Mouse (Mus musculus): ENCODE results near the gene Myadml2. TPM values are rescaled to one million over a fixed set of nuclear protein-coding genes. Genes with fewer than 3 reads are reported as not detected.

Myadml2 gene
- polyA plus RNA-seq, 1 experiment from 2014 or later = 13.0 TPM

DNA sequence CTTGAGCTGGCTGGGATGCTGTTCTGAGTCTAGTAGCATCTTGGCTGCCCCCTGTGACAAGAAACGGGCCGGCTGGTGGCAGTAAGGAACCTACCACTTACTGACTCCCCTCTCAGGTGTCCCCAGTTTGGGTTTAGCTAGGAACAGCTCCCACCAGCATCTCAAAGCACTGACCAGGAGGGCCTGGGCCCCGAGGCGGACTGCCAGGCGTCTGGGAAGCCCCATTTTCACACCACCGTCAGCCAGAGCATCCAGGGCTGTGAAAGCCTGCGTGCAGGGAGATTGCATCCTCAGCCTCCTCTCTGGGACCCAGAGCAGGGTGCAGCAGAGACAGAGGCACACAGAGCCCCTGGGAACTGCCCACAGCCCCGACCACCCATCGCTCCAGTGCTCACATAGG, 6.7 kb downstream of the Myadml2 start:
- Histone ChIP-seq H3K4me2 (no peak overlapping the region), H3K36me3 (no peaks in the 10 kb centered on the region), H3K4me3 (no peak overlapping the region), H3K9ac (no peak overlapping the region), H3K9me3 (no peaks in the 10 kb centered on the region), H3K27ac (replicated peaks) (no peak overlapping the region), H3K27me3 (replicated peaks) (peaks cover 18% of the 10 kb centered on the region), H3K4me1 (peaks cover 13% of the 10 kb centered on the region)
- no peak for ATAC-seq (ENCODE audit: extremely low read depth, insufficient number of reproducible peaks, low FRiP score, low TSS enrichment)
- WGBS = 62% methylated on average over 9 of the region's 9 CpGs

DNA sequence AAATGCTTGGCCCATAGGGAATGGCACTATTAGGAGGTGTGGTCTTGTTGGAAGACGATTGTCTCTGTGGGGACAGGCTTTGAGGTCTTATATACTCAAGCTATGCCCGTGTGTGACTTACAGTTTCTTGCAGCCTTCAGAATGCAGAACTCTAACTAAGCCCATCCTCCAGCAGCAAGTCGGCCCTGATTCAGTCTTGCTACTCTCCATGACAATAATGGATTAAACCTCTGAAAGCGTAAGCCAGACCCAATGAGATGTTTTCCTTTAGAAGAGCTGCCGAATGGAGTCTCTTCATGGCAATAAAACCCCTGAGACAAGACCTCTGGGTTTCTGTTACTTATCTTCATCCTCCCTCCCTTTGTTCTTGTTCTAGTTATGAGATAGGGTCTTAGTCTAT, 13.1 kb downstream of the Myadml2 start:
- Histone ChIP-seq H3K27ac (replicated peaks) (no peak overlapping the region), H3K4me2 (peak overlapping the region; percentile 76; the same call in 1 of the 2 replicates), H3K4me1 (peaks cover 33% of the 10 kb centered on the region), H3K27me3 (replicated peaks) (no peaks in the 10 kb centered on the region), H3K4me3 (peak overlapping the region; percentile 93), H3K9ac (no peak overlapping the region), H3K36me3 (no peaks in the 10 kb centered on the region), H3K9me3 (no peaks in the 10 kb centered on the region)
- no peak for ATAC-seq (ENCODE audit: extremely low read depth, insufficient number of reproducible peaks, low FRiP score, low TSS enrichment)
- WGBS = 82% methylated on average over 5 of the region's 5 CpGs

DNA sequence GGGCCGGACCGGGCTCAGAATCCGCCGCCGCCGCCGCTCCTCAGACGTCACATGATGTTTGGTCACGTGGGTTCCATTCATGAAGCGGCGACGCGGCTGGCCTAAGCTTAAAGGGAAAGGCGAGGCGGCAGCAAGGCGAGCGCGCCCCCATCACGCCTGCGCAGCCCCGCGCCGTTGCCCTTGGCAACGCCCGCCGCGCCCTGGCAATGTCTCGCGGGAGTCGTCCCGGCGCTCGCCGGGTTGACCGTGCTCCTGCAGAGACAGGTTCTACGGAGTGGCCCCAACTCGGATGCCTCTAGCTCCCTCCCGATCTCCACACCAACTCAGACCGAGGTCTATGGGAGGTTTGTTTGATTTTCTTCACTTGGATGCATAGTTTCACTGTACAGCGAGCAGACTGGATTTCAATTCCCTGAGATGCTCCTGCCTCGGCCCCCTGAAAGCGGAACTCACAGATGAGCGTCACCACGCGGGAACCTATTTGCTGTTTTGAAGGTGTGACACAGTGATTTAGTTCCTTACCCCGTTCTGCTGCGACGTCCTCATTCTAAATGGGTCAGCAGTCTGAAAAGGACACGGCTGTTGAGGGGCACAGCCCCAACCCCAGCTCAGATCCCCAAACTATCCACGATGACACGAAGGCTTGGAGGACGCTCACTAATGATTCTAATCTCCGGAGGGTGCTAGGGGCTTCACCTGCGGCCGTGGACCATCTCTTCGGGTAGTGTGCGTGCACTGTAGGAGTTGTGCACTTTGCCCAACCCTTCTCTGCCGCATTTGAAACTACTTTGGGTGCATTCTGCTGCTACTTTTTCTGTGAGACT, 14.2 kb downstream of the Myadml2 start, which contains the start of gene Mafg:
Mafg (minus strand) TSS at position 81 of the 824 bp plus-strand sequence.
- WGBS = 10% methylated on average over 58 of the region's 58 CpGs
- H3K4me3 ChIP-seq = peak within 1 kb of the TSS; percentile 93
- no peaks in the 10 kb centered on the region for H3K9me3 ChIP-seq
- peak; percentile 82 for ATAC-seq (ENCODE audit: extremely low read depth, insufficient number of reproducible peaks, low FRiP score, low TSS enrichment)
- peak within 1 kb of the TSS; percentile 76 for H3K4me2 ChIP-seq
- H3K4me1 ChIP-seq = peaks cover 44% of the 10 kb centered on the region
- no peaks in the 10 kb centered on the region for H3K27me3 ChIP-seq (replicated peaks)
- H3K36me3 ChIP-seq = peaks cover 10% of the 10 kb centered on the region
- H3K9ac ChIP-seq = peak within 1 kb of the TSS; percentile 97
- peak within 1 kb of the TSS; percentile 91 for H3K27ac ChIP-seq (replicated peaks)

DNA sequence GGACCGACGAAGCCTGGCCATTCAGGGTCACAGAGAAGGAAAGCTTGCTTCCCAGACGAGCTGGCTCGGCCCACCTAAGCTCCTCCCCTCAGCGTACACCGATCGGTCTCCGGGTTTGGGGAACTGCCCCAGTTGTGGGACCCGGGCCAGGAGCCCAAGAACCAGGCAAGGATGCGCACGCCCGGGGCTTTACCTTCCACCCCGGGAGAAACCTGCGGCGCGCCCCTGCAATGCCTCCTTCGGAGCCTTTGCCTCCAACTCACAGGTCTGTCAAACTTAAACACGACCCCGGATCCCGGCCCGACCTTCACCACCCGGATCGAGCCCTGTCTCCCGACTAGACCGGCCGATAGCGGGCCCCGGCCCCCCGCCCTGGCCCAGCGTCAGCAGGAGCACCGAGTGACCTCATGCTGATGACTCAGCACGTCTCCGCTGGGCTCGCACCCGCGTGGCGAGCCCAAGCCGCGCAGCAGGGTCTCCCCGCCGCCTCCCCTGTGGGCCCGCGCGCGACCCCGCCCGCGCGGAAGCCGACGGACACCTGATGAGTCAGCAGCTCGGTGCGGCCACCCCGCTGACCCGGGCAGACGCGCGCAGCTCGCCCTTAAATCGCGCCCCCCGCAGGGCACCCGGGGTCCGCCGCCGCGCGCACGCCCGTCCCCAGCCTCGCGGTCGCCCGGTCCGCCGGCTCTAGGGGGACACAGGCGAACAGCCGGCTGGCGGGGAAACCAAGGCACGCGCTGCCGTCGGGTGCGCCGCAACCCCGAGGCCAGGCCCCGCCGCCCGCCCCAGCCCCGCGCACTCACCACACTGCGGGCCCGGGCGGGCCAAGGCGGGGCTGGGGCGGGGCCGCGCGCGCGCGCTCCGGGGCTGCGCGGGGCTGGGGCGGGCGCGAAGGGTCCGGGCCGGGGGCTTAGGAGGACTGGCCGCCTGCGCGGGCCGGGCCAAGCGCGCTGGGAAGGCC, 15.1 kb downstream of the Myadml2 start:
- peak overlapping the region; percentile 76 for H3K4me2 ChIP-seq
- peak overlapping the region; percentile 93 for H3K4me3 ChIP-seq
- peaks cover 44% of the 10 kb centered on the region for H3K4me1 ChIP-seq
- under 1% methylated on average over 91 of the region's 116 CpGs for WGBS
- no peaks in the 10 kb centered on the region for H3K27me3 ChIP-seq (replicated peaks)
- peaks cover 16% of the 10 kb centered on the region for H3K36me3 ChIP-seq
- peak; percentile 67 for ATAC-seq (ENCODE audit: extremely low read depth, insufficient number of reproducible peaks, low FRiP score, low TSS enrichment)
- H3K9ac ChIP-seq = peak overlapping the region; percentile 97
- no peaks in the 10 kb centered on the region for H3K9me3 ChIP-seq
- peak overlapping the region; percentile 91 for H3K27ac ChIP-seq (replicated peaks)

DNA sequence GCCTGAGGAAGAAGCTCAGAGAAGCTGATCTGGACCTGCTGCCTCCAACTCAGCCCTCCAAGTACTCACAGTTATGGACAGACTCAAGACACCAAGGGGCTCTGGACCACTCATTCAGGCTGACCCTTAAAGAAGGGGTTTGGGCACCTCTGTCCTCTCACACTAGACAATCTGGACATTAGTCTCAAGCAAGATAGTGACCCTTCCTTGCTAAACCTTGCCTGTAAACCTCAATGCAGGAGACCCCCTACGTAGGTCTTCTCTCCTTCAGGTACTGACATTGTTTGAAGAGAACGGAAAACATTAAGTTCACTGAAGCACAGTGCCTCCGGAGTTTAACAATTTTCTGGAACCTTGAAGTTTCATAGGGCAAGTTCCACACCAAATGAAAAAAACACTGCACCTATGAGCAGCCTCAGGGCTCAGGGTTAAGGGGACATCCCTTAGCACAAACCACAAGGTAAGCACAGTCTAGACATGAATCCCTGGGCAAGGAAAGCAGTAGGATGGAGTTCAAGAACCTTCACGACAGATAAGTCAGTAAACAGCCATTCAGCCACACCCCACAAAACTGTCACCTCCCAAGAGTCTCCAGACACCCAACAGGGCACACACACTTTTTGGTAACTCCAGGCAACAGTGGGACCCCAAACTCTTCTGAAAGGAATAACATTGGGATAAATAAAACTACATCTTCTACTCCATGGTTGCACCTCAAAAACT, 16.1 kb downstream of the Myadml2 start:
- Histone ChIP-seq H3K9ac (peak overlapping the region; percentile 97), H3K4me1 (peaks cover 44% of the 10 kb centered on the region), H3K36me3 (peaks cover 26% of the 10 kb centered on the region), H3K27ac (replicated peaks) (peak overlapping the region; percentile 91), H3K4me3 (peak overlapping the region; percentile 93), H3K27me3 (replicated peaks) (no peaks in the 10 kb centered on the region), H3K9me3 (no peaks in the 10 kb centered on the region), H3K4me2 (peak overlapping the region; percentile 76)
- WGBS = 54% methylated on average over 4 of the region's 4 CpGs
- ATAC-seq (ENCODE audit: extremely low read depth, insufficient number of reproducible peaks, low FRiP score, low TSS enrichment) = no peak

DNA sequence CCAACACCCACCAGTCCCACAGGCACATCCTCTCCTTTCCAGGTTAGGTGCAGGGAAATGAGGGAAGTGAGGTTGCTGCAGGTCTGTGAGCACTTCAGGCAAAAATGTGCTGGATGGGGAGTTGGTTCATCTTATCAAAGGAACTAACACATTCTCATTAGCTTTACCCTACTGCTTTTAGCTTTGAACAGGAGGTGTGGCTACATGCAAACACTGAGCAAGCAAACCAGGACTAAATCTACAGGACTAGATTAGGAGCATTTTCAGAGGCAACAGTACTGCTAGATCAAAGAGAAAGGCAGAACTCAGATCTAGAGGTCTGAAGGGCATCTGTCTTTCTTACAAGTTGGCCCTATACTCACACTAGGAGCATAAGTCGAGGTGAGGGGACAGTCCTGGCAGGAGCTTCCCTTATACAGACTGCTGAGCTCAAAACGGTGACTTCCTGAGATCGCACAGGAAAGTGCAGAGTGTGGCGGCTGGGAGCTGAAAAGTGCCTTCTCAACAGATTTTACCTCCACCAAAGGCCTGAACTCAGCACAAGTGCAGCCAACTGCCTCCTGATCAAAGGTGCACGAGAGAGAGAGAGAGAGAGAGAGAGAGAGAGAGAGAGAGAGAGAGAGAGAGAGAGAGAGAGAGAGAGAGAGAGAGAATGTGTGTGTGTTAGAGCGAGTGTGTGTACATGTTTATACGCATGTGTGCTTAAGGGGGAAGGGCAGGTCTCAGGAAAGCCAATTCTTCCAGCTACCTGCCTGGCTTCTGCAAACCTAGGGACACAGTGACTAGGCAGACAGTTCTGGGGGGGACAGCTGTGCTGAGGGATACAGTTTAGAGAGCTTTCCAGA, 16.9 kb downstream of the Myadml2 start:
- peak overlapping the region; percentile 76 for H3K4me2 ChIP-seq
- WGBS = 30% methylated on average over 7 of the region's 7 CpGs
- H3K27me3 ChIP-seq (replicated peaks) = no peaks in the 10 kb centered on the region
- peaks cover 30% of the 10 kb centered on the region for H3K36me3 ChIP-seq
- H3K9me3 ChIP-seq = no peaks in the 10 kb centered on the region
- peak overlapping the region; percentile 97 for H3K9ac ChIP-seq
- H3K4me3 ChIP-seq = peak overlapping the region; percentile 93
- H3K4me1 ChIP-seq = peaks cover 44% of the 10 kb centered on the region
- ATAC-seq (ENCODE audit: extremely low read depth, insufficient number of reproducible peaks, low FRiP score, low TSS enrichment) = no peak
- H3K27ac ChIP-seq (replicated peaks) = peak overlapping the region; percentile 91

DNA sequence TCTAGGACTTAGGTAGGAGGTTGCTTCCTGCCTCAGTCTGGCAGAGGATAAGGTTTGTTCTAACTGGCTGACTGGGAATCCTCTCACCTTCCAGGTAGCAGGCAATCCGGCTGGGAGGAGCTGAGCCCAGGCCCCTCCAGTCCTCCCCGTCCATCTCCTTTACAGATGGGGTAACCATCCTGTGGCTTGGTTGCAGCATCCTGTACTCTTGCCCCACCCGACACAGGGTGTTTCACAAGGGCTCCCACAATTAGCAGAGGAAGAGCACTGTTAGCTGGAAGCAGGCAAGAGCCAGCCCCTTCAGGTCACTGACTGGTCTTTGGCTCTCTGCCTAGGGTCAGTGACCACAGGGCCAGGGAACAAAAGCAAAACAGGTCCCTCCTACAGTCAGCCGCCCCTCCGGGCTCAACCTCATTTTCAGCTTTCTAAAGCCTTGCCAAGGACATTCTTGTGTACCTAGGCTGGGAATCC, 17.5 kb downstream of the Myadml2 start:
- 39% methylated on average over 5 of the region's 5 CpGs for WGBS
- peaks cover 48% of the 10 kb centered on the region for H3K4me1 ChIP-seq

DNA sequence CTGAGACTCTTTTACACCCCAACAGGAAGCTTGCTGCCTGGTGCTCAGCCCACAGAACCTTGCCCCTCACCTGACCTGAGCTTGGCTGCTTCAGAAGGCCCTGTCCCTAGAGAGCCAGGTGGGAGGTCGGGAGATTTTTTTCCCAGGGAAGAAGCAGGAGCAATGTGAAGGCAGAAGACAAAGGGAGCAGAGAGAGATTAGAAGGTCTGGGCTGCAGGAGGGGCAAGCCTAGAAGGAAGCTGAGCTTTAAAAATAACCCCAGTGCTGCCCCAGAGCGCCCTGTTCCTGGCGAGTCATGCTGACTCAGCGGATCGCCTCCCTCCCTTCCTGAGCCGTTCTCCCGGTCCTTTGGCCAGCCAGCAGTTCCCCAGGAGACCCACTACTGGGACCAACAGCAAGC, 18.0 kb downstream of the Myadml2 start:
- H3K4me1 ChIP-seq = peaks cover 53% of the 10 kb centered on the region
- WGBS = 14% methylated on average over 7 of the region's 7 CpGs
- ATAC-seq (ENCODE audit: extremely low read depth, insufficient number of reproducible peaks, low FRiP score, low TSS enrichment) = peak; percentile 16; the same call in 1 of the 2 replicates

More for the DNA sequence above, 17.5 kb downstream of the Myadml2 start:
- no peaks in the 10 kb centered on the region for H3K27me3 ChIP-seq (replicated peaks)
- peak overlapping the region; percentile 93 for H3K4me3 ChIP-seq
- peak overlapping the region; percentile 76 for H3K4me2 ChIP-seq
- H3K27ac ChIP-seq (replicated peaks) = peak overlapping the region; percentile 91
- ATAC-seq (ENCODE audit: extremely low read depth, insufficient number of reproducible peaks, low FRiP score, low TSS enrichment) = no peak
- H3K9ac ChIP-seq = peak overlapping the region; percentile 97
- H3K9me3 ChIP-seq = no peaks in the 10 kb centered on the region
- H3K36me3 ChIP-seq = peaks cover 30% of the 10 kb centered on the region

DNA sequence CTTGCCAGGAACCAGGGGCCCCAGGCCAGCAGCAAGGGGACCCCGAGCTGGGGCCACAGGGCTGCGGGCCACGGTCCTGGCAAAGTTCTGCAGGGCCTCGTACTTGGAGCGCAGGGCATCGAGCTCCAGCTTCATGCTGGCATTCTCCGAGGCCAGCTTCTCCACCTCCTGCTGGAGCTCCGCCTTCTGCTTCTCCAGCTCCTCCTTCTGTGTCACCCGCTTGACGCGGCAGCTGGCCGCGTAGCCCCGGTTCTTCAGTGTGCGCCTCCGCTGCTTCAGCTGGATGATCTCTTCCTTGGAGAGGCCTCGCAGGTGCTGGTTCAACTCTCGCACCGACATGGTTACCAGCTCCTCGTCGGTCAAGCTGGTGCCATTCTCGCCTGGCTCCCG, 18.6 kb downstream of the Myadml2 start:
- H3K9me3 ChIP-seq = no peaks in the 10 kb centered on the region
- H3K27me3 ChIP-seq (replicated peaks) = no peaks in the 10 kb centered on the region
- H3K4me2 ChIP-seq = peak overlapping the region; percentile 76
- peak overlapping the region; percentile 93 for H3K4me3 ChIP-seq
- H3K4me1 ChIP-seq = peaks cover 52% of the 10 kb centered on the region
- peaks cover 30% of the 10 kb centered on the region for H3K36me3 ChIP-seq
- 78% methylated on average over 23 of the region's 23 CpGs for WGBS
- peak overlapping the region; percentile 97 for H3K9ac ChIP-seq
- ATAC-seq (ENCODE audit: extremely low read depth, insufficient number of reproducible peaks, low FRiP score, low TSS enrichment) = no peak
- H3K27ac ChIP-seq (replicated peaks) = peak overlapping the region; percentile 91

More for the DNA sequence above, 18.0 kb downstream of the Myadml2 start:
- Histone ChIP-seq H3K4me2 (peak overlapping the region; percentile 76), H3K36me3 (peaks cover 30% of the 10 kb centered on the region), H3K27me3 (replicated peaks) (no peaks in the 10 kb centered on the region), H3K4me3 (peak overlapping the region; percentile 93), H3K9me3 (no peaks in the 10 kb centered on the region), H3K27ac (replicated peaks) (peak overlapping the region; percentile 91), H3K9ac (peak overlapping the region; percentile 97)
